Mouse (Mus musculus): ENCODE results near the gene Olfr668. TPM values are rescaled to one million over a fixed set of nuclear protein-coding genes. Genes with fewer than 3 reads are reported as not detected.
"Not testable (repeated sequence)": the region's sequence is repeated elsewhere in the genome, so short reads cannot be mapped to it uniquely, and the experiment has no call there.

Gene Olfr668
- polyA plus RNA-seq (2012; rRNA removed): not detected in 2 replicates

DNA sequence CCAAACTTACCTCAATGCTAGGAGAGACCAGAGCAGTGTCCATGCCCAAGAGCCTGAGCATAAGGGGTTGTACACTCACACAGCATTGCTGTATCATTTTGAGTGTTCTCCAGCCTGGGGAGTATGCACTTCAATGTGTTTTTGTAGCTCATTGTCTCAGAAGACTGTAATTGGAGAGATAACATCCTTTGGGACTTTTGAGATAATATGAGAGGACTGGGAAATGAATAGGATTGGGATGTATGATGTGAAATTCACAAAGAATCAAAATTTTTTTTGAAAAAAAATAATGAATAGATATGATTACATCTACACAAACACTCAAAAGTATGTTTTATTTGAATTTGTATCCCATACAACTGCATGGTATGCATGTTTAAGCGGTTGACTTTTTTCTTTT is at the start of gene Olfr668:
Gene Olfr668, minus strand, starts transcription at position 101 of the 400 bp plus-strand sequence.
- DNase-seq (ENCODE audit: low read depth): no peak
- TF ChIP-seq CTCF (IDR thresholded peaks at IDR 0.05; ENCODE audit: borderline replicate concordance, extremely low read depth, insufficient read depth, insufficient read length): no peak
- TF ChIP-seq POLR2A (IDR thresholded peaks at IDR 0.05; ENCODE audit: borderline replicate concordance, extremely low read depth, insufficient read depth, insufficient read length, poor library complexity, severe bottlenecking): no peak

DNA sequence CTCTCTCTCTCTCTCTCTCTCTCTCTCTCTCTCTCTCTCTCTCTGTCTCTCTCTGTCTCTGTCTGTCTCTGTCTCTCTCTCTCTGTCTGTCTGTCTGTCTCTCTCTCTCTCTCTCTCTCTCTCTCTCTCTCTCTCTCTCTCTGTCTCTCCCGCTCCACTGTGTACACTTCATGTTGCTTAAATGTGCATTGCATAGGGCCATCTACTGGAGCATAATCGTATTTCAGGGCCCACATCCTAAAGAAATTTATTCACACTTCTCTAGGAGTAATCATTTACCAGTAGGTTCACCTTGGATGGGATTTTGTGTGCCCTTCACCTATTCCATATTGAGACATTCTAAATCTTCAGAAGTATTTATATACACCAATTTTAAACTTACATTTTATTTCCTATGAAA is 44.6 kb upstream of the Olfr668 start:
- DNase-seq (ENCODE audit: low read depth): not testable (repeated sequence)

DNA sequence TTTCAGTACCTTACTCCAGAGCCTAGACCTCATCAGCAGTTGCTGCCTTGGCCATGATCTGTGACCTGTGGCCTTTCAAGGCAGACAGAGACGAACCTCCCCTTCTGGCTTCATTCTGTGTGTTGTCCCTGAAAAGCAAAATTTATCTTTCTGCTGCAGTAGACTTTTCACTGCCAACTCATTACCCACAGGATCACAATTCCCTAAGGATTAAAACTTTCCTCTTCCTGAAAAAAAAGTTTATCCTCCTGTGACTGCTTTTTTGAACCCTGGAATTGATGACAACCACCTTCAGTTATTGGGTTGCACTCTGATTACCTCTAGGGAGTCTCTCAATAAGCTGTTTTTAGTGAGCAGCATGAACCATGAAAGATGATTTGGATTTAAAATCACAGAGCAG is 34.7 kb upstream of the Olfr668 start, which contains the start of gene Olfr670:
Gene Olfr670, minus strand, starts transcription at position 101 of the 400 bp plus-strand sequence.
- DNase-seq (ENCODE audit: low read depth): no peak
- TF ChIP-seq CTCF (IDR thresholded peaks at IDR 0.05; ENCODE audit: borderline replicate concordance, extremely low read depth, insufficient read depth, insufficient read length): no peak
- TF ChIP-seq POLR2A (IDR thresholded peaks at IDR 0.05; ENCODE audit: borderline replicate concordance, extremely low read depth, insufficient read depth, insufficient read length, poor library complexity, severe bottlenecking): no peak

- DNase-seq (ENCODE audit: low read depth): not testable (repeated sequence)
Measured at GRCm38 (mm10) chr7:104950234-104950633, 22.4 kb upstream of the Olfr668 start.

GRCm38 (mm10) chr7:104933940-104934339 is 6.1 kb upstream of the Olfr668 start, which contains the start of gene Olfr669:
Olfr669 (plus strand) TSS chr7:104934240.
- no peak for TF ChIP-seq CTCF (IDR thresholded peaks at IDR 0.05; ENCODE audit: borderline replicate concordance, extremely low read depth, insufficient read depth, insufficient read length)
- no peak for TF ChIP-seq POLR2A (IDR thresholded peaks at IDR 0.05; ENCODE audit: borderline replicate concordance, extremely low read depth, insufficient read depth, insufficient read length, poor library complexity, severe bottlenecking)
- no peak for DNase-seq (ENCODE audit: low read depth)

DNA sequence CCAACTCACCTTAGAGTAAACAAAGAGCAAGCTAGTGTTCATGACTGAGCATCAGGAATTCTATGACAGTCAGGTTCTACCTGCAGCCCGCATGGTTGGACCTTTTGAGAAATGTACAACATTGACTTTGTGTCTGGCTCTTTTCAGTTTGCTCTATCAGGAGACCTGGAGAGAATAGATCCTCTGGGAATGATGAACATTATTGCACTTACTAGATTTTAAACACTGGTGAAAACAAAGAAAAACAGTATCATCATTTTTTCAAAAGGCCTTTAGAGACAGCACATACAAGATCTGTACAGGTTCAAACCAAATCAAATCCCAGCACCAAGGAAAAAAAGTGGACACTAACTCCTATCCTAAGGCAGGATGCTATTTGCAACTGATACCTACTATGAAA is 6.5 kb downstream of the Olfr668 start, which contains the start of gene Olfr667:
Gene Olfr667, minus strand, starts transcription at position 101 of the 400 bp plus-strand sequence.
- TF ChIP-seq POLR2A (IDR thresholded peaks at IDR 0.05; ENCODE audit: borderline replicate concordance, extremely low read depth, insufficient read depth, insufficient read length, poor library complexity, severe bottlenecking) (no peak), CTCF (IDR thresholded peaks at IDR 0.05; ENCODE audit: borderline replicate concordance, extremely low read depth, insufficient read depth, insufficient read length) (no peak)
- DNase-seq (ENCODE audit: low read depth): no peak

DNA sequence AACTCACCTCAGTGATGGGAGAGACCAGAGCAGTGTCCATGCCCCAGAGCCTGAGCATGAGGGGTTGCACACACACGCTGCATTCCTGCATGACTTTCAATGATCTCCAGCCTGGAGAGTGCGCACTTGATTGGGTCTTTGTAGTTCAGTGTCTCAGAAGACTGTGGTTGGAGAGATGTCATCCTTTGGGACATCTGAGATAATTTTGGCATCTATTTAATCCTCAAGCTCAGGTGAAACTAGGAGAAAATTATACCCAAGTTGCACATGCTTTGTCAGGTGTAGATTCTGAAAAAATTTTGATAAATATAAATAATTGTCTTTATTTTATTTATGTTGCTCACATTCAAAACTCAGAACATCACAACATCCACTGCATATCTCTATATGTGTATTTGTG is 32.0 kb downstream of the Olfr668 start, which contains the start of gene Olfr666:
Gene Olfr666, minus strand, starts transcription at position 101 of the 400 bp plus-strand sequence.
- TF ChIP-seq CTCF (IDR thresholded peaks at IDR 0.05; ENCODE audit: borderline replicate concordance, extremely low read depth, insufficient read depth, insufficient read length) (no peak), POLR2A (IDR thresholded peaks at IDR 0.05; ENCODE audit: borderline replicate concordance, extremely low read depth, insufficient read depth, insufficient read length, poor library complexity, severe bottlenecking) (no peak)
- DNase-seq (ENCODE audit: low read depth): no peak

- no peak for DNase-seq (ENCODE audit: low read depth)
- TF ChIP-seq CTCF (IDR thresholded peaks at IDR 0.05; ENCODE audit: borderline replicate concordance, extremely low read depth, insufficient read depth, insufficient read length): no peak
- no peak for TF ChIP-seq POLR2A (IDR thresholded peaks at IDR 0.05; ENCODE audit: borderline replicate concordance, extremely low read depth, insufficient read depth, insufficient read length, poor library complexity, severe bottlenecking)
Measured at GRCm38 (mm10) chr7:104877731-104878130, 50.1 kb downstream of the Olfr668 start, which contains the start of gene Olfr665. Olfr665 (plus strand) TSS chr7:104878031.

Other genes starting within 250 kb of the Olfr668 start
- gene Olfr661, start 241.6 kb downstream of the Olfr668 start, polyA plus RNA-seq (2012; rRNA removed): not detected in 2 replicates
- gene Usp17le, start 150.6 kb downstream of the Olfr668 start, polyA plus RNA-seq (2012; rRNA removed): not detected in 2 replicates
- not detected in 2 replicates for gene Usp17lb, start 85.5 kb downstream of the Olfr668 start, polyA plus RNA-seq (2012; rRNA removed)
- not detected in 2 replicates for gene Usp17la, start 71.0 kb downstream of the Olfr668 start, polyA plus RNA-seq (2012; rRNA removed)
- gene Olfr665, start 50.0 kb downstream of the Olfr668 start, polyA plus RNA-seq (2012; rRNA removed): not detected in 2 replicates
- not detected in 2 replicates for gene Olfr666, start 32.1 kb downstream of the Olfr668 start, polyA plus RNA-seq (2012; rRNA removed)
- gene Olfr667, start 6.6 kb downstream of the Olfr668 start, polyA plus RNA-seq (2012; rRNA removed): not detected in 2 replicates
- gene Olfr669, start 6.2 kb upstream of the Olfr668 start, polyA plus RNA-seq (2012; rRNA removed): not detected in 2 replicates
- gene Olfr670, start 34.6 kb upstream of the Olfr668 start, polyA plus RNA-seq (2012; rRNA removed): not detected in 2 replicates
- gene Olfr671, start 51.1 kb upstream of the Olfr668 start, polyA plus RNA-seq (2012; rRNA removed): not detected in 2 replicates
- not detected in 2 replicates for gene Olfr672, start 74.0 kb upstream of the Olfr668 start, polyA plus RNA-seq (2012; rRNA removed)
- gene Olfr675, start 100.4 kb upstream of the Olfr668 start, polyA plus RNA-seq (2012; rRNA removed): not detected in 2 replicates
- gene Olfr676, start 104.6 kb upstream of the Olfr668 start, polyA plus RNA-seq (2012; rRNA removed): not detected in 2 replicates
- not detected in 2 replicates for gene Olfr677, start 123.3 kb upstream of the Olfr668 start, polyA plus RNA-seq (2012; rRNA removed)
- not detected in 2 replicates for gene Olfr678, start 136.4 kb upstream of the Olfr668 start, polyA plus RNA-seq (2012; rRNA removed)
- not detected in 2 replicates for gene Olfr679, start 153.1 kb upstream of the Olfr668 start, polyA plus RNA-seq (2012; rRNA removed)
- not detected in 2 replicates for gene Olfr680-ps1, start 164.8 kb upstream of the Olfr668 start, polyA plus RNA-seq (2012; rRNA removed)
- gene Olfr681, start 188.8 kb upstream of the Olfr668 start, polyA plus RNA-seq (2012; rRNA removed): not detected in 2 replicates
- gene Olfr683, start 219.0 kb upstream of the Olfr668 start, polyA plus RNA-seq (2012; rRNA removed): not detected in 2 replicates
- gene Olfr684, start 235.6 kb upstream of the Olfr668 start, polyA plus RNA-seq (2012; rRNA removed): not detected in 2 replicates